Mouse (Mus musculus) left cerebral cortex, adult 9 months (tissue): ENCODE data around the gene Rbm12.
"Not testable (repeated sequence)": the region's sequence is repeated elsewhere in the genome, so short reads cannot be mapped to it uniquely, and the experiment has no call there.

Experiments used
- DNase-seq, 2 experiments: peaks; one replicate each; pipeline ENCODE4 v3.0.0; 2022; ENCODE audit warnings: low spot score in 2 of 2

Gene Rbm12

DNA sequence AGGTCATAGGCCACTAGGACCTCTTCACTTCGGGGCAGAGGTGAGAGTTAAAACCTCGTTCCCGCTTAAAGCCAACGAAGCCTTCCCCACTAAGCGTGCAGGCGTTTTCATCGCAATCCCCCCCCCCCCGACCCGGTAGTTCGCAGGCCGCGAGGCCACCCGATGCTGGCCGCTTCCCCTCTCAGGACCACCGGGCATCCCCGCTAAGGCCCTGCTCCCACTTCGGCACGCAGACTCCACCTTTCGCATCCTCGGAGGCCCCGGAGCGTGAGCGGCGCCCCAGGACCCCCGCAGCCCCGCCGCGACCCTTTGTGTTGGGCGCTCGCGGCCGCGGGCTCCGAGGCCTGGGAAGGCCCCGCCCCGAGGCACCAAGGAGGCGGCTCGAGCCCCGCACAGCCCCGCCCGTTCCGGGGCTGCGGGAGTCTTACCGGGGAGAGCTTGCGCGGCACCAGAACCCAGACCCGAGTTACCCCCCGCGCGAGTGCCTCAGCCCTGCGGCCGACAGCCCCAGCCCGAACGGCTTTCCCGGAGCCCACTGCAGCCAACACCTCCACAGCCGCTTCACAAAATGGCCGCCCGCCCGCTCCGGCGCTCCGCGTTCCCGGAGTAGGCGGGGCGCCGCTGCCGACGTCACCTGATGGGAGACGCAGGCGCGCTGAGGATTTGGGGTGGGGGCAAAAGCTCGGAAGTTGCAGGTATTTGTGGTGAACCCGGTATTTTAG lies at the start of gene Rbm12, which contains the start of gene Cpne1:
TSS of gene Rbm12 (minus strand) at position 621 of the 722 bp plus-strand sequence.
TSS of gene Cpne1 (minus strand) at position 608 of the 722 bp plus-strand sequence.
- DNase-seq, result peak; percentile 58 to 86

- no peak for DNase-seq
Observed at GRCm38 (mm10) chr2:156151538-156151937, 39.8 kb upstream of the Rbm12 start.

- DNase-seq, result no peak
Observed at GRCm38 (mm10) chr2:156147316-156147915, 35.6 kb upstream of the Rbm12 start.

- no peak for DNase-seq
Observed at GRCm38 (mm10) chr2:156146272-156146989, 34.7 kb upstream of the Rbm12 start.

GRCm38 (mm10) chr2:156145486-156146130 lies 33.8 kb upstream of the Rbm12 start:
- DNase-seq, result no peak

GRCm38 (mm10) chr2:156143953-156144724 lies 32.4 kb upstream of the Rbm12 start, which contains the start of the genes Romo1 and Nfs1:
Gene Romo1 (plus strand): TSS chr2:156144039.
Gene Nfs1 (minus strand): TSS chr2:156144186.
- peak; percentile 82 to 93 for DNase-seq

DNA sequence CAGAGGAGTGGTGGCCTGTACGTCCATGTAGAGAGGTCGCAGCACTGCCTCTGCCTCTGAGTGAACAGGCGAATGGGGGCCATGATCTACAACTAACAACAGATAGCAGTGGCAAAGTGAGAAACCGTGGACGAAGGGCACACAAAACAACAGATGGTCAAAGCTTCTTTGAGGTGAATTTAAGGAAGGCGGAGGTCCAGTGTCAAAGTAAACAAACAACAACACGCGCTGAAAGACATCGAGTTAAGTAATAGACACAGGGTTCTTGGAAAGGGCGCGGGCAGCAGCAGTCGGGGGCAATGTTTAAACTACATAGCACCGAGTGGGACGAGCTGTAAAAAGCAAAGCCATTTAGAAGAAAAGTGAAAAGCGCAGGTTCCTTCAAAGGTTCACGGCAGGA lies 31.6 kb upstream of the Rbm12 start:
- DNase-seq, result no peak

DNA sequence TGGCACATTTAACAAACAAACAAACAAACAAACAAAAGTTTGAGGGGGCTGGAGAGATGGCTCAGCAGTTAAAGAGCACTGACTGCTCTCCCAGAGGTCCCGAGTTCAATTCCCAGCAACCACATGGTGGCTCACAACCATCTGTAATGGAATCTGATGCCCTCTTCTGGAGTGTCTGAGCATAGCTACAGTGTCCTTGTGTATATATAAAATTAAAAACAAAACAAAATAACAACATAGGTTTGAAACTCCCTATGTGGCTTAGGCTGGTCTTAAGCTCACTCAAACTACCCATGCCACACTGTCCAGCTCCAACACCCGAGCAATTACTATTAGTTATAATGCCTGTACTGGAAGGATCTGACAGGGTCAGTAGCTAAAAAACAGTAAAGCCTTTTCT lies 31.0 kb upstream of the Rbm12 start:
- no peak for DNase-seq

GRCm38 (mm10) chr2:156135695-156136094 lies 23.9 kb upstream of the Rbm12 start:
- DNase-seq, result no peak

DNA sequence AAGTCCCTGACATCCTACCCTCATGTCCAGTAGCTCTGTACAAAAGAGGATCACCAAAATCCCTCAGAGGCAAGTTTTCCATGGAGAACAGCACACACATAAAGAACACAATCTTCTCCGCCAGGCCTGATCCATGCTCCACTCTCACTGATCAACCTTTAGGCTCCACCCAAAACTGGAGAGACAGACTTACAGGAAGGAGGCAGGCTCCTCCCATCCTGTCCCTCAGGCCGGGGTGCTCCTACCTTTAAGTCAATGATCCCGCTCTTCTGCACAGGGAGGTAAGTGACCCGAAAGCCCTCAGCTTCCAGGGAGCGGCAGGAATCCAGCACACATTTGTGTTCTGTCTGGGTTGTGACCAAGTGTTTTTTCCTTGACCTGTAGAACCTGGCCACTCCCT lies 22.4 kb upstream of the Rbm12 start:
- DNase-seq, result no peak

- DNase-seq, result no peak
Observed at GRCm38 (mm10) chr2:156126992-156127391, 15.2 kb upstream of the Rbm12 start, which contains the start of gene Gm28036. Gene Gm28036 (minus strand): TSS chr2:156127092.

DNA sequence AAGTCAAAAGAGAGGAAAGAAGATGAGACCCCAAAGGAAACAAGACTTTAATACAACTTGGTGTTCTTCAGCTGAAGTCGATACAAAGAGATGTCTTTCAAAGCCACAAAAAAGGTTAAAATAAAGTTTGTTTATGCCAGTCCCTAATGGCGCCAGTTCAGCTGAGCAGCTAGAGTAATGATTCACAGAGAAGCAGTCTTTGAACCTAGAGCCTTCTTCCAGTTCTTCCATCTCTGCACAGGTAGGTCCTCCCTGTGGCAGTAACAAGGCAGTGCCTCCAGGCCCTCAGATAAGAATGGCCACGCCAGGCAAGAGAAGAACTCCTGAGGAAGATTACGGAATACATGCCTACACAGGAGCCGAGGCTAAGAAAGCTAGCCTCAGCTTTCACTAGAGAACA lies 12.0 kb upstream of the Rbm12 start:
- DNase-seq, result no peak

GRCm38 (mm10) chr2:156119566-156119965 lies 7.8 kb upstream of the Rbm12 start:
- DNase-seq, result no peak

DNA sequence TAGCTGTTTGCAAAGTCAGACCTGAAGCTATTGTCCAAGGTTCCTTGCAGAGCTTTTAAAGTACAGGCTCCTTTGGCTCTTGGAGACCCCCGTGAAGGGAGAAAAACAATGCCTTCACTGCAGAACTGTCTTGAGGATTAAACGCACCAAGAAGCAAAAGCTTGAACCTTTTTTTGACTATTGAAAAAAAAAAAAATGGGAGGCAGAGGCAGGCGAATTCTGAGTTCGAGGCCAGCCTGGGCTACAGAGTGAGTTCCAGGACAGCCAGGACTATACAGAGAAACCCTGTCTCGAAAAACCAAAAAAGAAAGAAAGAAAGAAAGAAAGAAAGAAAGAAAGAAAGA lies 274 bp upstream of the Rbm12 start:
- not testable (repeated sequence) for DNase-seq

- DNase-seq, result peak in 1 of 2 experiments; percentile 21
Observed at GRCm38 (mm10) chr2:156110627-156111357, 986 bp downstream of the Rbm12 start.

DNA sequence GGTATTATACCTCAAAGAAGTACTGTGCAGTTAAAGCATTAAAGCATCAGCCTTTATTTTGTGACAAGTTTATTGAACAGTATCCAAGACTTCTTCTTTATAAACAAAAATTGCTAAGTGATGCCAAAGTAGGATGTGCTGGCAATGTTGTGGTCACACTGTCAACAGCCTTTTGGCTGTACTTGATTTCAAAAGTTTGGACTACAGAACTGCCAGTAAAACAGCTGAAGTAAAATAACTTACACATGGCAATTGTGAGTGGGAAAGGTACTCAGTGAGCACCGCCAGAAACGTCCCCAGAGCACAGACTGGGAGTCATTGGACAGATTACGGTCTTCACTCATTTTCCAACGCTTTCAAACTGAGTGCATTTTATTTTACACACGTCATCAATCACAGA lies 19.9 kb downstream of the Rbm12 start:
- no peak for DNase-seq

DNA sequence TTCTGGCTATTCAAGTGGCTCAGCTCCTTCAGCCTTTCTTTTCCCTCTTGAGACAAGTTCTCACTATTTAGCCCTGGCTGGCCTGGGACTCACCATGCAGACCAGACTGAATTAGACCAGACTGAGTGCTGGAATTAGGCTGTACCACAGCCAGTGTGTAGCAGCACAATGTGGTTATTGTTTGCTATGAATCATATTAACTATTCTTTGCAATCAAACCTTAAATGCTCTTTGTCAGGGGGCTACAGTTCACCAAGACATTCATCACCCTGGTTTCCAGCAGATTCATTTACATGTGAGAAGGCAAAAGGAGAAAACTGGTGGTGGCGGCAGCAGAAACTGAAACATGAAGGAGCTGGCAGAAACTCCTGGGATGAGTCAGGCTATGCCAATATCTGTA lies 22.0 kb downstream of the Rbm12 start:
- no peak for DNase-seq

GRCm38 (mm10) chr2:156087391-156088110 lies 24.2 kb downstream of the Rbm12 start:
- DNase-seq, result no peak

- DNase-seq, result no peak
Observed at GRCm38 (mm10) chr2:156084541-156084940, 27.2 kb downstream of the Rbm12 start.

DNA sequence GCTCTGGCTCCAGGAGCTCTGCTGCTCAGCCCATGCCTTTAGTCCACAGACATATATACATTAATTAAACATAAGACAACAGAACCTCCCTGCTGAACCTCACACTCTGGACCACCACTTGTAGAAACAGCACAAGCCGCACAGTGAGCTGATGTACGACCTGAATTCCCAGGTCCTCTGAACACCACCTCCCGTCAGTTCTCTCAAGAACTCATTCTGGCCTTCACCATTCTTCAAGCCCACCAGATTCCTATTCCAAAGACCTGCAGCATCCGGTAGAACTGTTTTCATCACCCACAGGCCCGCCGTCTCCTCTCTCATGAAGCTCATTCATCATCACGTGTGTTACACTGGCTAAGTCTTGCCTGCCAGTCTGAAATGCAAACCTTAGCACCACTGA lies 31.4 kb downstream of the Rbm12 start:
- DNase-seq, result no peak
